Mouse (Mus musculus) bone marrow macrophage, adult 2 months (primary cell): ENCODE data around the gene Mrap2. TPM values are rescaled to one million over a fixed set of nuclear protein-coding genes. Genes with fewer than 3 reads are reported as not detected.

Experiments used
- H3K27ac ChIP-seq: 2 replicates; pipeline ENCODE4 v1.5.1; 2012; ENCODE audit warnings: low read depth, low read length; ENCODE audit not compliant: insufficient read depth
- H3K4me1 ChIP-seq: 2 replicates; pipeline ENCODE4 v1.6.1; 2012; ENCODE audit warnings: low read length; ENCODE audit not compliant: control insufficient read depth, insufficient read depth
- H3K4me3 ChIP-seq: 2 replicates; pipeline ENCODE4 v1.5.1; 2012; ENCODE audit warnings: mild to moderate bottlenecking, low read length, moderate library complexity; ENCODE audit not compliant: insufficient read depth
- CTCF ChIP-seq: IDR thresholded peaks from 2 replicates; pipeline ENCODE4 v1.5.1; 2012; ENCODE audit warnings: low read depth, mild to moderate bottlenecking, low read length, moderate library complexity
- POLR2A ChIP-seq: IDR thresholded peaks from 2 replicates; pipeline ENCODE4 v1.6.1; 2012; ENCODE audit warnings: mild to moderate bottlenecking, low read depth, low read length, borderline replicate concordance
- polyA plus RNA-seq: library from polyadenylated mRNA; stranded (reverse); fragments of >200 nt; gene quantifications from 2 replicates; pipeline ENCODE4 v1.2.4, GENCODE M21; 2012; ENCODE audit not compliant: missing spikeins, insufficient read depth, insufficient read length

The Mrap2 gene
- polyA plus RNA-seq, 1 experiment: not detected

- H3K27ac ChIP-seq: peak overlapping the region; percentile 85
- peaks cover 19% of the 10 kb centered on the region for H3K4me1 ChIP-seq
- TF ChIP-seq POLR2A: no peak
- TF ChIP-seq CTCF: no peak
- H3K4me3 ChIP-seq: no peak overlapping the region
Observed at GRCm38 (mm10) chr9:87170891-87171290, 26.8 kb downstream of the Mrap2 start.

DNA sequence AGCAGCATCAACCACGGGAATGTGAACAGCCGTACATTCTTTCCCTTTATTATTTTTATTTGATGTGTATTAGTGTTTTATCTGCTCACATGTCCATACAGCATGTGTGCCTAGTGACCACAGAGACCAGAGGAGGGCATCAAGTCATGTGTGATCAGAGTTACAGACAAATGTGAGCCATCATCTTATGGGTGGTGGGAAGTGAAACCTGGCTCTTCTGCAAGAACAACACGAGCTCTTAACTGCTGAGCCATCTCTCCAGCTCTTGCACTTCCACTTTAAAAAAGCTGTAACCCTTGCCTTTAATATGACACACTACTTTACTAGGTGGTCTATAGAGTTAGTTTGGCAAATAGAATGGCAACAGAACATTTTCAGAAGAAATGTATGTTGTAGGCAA is 27.4 kb downstream of the Mrap2 start:
- peaks cover 19% of the 10 kb centered on the region for H3K4me1 ChIP-seq
- H3K27ac ChIP-seq: peak overlapping the region; percentile 85
- TF ChIP-seq CTCF (no peak), POLR2A (no peak)
- no peak overlapping the region for H3K4me3 ChIP-seq

DNA sequence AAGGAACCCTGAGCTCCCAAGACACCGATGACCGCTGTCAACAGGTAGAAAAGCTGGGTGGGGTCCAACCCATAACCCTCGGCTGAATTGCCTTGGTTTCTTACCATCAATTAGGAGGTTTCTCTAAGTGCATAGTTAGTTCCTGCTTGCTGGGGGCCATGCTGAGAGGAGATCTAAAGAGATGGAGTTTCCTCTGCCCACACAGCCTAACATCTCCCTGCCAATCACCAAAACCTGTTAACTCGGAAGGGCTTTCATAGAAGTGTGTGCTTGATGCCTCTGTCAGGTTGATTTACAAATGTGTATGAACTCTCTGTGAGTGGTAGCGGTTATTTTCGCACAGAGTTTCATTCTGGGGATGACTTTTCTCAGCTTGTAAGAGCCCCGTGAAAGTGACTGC is 34.4 kb downstream of the Mrap2 start:
- no peak overlapping the region for H3K4me3 ChIP-seq
- H3K27ac ChIP-seq: no peak overlapping the region
- no peak for TF ChIP-seq CTCF
- TF ChIP-seq POLR2A: no peak
- H3K4me1 ChIP-seq: no peaks in the 10 kb centered on the region

DNA sequence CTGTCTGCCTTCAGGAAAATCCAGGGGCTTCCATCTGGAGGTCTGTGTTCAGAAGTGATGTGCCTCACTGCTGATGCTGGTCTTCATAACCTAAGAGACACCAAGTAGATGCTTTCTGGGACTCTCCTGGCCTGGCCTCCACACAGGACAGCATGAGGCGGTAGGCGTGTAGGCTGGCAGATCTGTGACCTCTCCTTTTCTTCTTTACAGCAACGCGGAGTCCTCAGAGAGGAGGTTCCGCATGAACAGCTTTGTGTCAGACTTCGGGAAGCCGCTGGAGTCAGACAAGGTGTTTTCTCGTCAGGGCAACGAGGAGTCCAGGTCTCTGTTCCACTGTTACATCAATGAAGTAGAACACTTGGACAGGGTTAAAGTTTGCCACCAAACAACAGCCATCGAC is 38.1 kb downstream of the Mrap2 start:
- no peak overlapping the region for H3K4me3 ChIP-seq
- no peak overlapping the region for H3K27ac ChIP-seq
- no peaks in the 10 kb centered on the region for H3K4me1 ChIP-seq
- TF ChIP-seq POLR2A (no peak), CTCF (no peak)

DNA sequence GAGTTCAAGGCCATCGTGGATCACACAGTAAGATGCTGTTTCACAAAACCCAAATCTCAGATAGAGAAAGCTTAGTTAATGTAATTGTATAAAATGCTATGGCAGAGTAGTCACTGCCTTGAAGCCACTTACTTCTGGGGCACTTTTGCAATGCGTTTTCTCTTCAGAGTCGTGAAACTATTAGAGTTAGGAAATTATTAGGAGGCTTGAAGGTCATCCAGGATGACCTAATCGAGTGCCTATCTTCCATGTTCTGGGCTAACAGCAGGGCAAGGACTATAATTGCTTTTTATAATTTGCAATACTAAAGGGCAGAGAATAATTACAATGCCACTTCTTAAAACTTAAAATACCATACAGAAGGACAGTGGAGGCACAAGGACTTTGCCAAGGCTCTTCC is 43.2 kb downstream of the Mrap2 start:
- TF ChIP-seq POLR2A (no peak), CTCF (no peak)
- no peak overlapping the region for H3K4me3 ChIP-seq
- no peak overlapping the region for H3K27ac ChIP-seq
- no peaks in the 10 kb centered on the region for H3K4me1 ChIP-seq

- TF ChIP-seq CTCF (no peak), POLR2A (no peak)
- Histone ChIP-seq H3K27ac (no peak overlapping the region), H3K4me1 (no peaks in the 10 kb centered on the region), H3K4me3 (no peak overlapping the region)
Observed at GRCm38 (mm10) chr9:87193721-87194120, 49.6 kb downstream of the Mrap2 start.

DNA sequence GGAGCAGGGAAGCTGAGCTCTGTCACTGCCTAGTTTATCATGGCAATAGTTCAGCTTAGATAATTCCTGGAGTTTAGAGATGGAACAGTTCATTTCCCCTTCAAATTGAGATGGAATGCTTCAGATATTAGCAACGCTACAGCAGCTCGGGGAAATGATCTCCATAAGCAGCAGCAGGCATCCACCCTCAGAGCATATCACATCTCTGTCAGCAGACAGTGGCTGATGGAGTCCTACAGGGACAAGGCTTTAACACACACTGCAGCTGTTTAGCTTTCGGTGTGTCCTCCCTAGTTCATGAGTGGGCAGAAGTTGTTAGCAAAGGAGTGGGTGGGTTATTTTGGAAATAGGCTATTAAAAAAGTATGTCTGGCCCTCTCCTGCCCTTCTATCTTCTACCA is 53.2 kb downstream of the Mrap2 start:
- no peak for TF ChIP-seq POLR2A
- TF ChIP-seq CTCF: no peak
- Histone ChIP-seq H3K27ac (no peak overlapping the region), H3K4me3 (no peak overlapping the region), H3K4me1 (no peaks in the 10 kb centered on the region)

DNA sequence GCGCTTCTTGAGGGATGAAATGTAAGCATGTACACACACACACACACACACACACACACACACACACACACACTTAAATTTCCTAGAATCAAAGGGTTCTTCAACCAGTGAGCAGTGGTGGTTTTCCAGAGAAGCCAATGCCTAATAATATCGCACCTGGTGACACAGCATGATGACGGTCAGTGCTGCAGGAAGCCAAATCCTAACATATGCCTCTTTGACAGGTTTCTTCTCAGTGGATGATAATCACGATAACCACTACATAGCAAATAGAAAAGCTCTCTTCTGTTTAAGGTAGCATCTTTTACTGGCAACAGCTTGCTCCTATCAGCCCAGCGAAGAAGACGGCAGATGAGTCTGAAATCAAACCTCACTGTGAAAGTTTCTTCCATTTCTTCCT is 53.9 kb downstream of the Mrap2 start:
- no peaks in the 10 kb centered on the region for H3K4me1 ChIP-seq
- H3K27ac ChIP-seq: no peak overlapping the region
- TF ChIP-seq CTCF: no peak
- TF ChIP-seq POLR2A: no peak
- no peak overlapping the region for H3K4me3 ChIP-seq

- TF ChIP-seq CTCF (no peak), POLR2A (no peak)
- no peak overlapping the region for H3K4me3 ChIP-seq
- H3K27ac ChIP-seq: no peak overlapping the region
Observed at GRCm38 (mm10) chr9:87200426-87200825, 56.3 kb downstream of the Mrap2 start.

GRCm38 (mm10) chr9:87200919-87201318 is 56.8 kb downstream of the Mrap2 start:
- TF ChIP-seq CTCF (no peak), POLR2A (no peak)
- H3K4me1 ChIP-seq: no peaks in the 10 kb centered on the region
- H3K4me3 ChIP-seq: no peak overlapping the region
- no peak overlapping the region for H3K27ac ChIP-seq

More at GRCm38 (mm10) chr9:87200426-87200825, 56.3 kb downstream of the Mrap2 start:
- no peaks in the 10 kb centered on the region for H3K4me1 ChIP-seq

DNA sequence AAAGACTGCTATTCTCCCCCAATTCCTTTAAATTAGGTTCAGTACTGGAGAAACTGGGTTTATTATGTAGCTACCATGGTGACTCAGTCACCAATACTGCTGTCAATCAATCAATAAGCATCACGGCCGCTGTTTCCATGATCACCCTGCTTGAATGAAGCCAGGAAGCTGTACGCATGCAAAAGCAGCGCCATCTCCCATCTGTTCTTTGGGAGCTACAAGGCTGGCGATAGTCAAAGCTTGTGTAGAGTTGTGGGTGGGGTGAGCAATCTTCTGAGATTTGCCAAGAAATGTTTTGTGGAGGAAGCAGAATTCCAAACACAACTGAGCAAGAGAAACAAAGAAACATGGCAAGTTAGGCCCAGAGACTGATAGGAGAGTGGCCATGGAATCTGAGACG is 58.3 kb downstream of the Mrap2 start:
- no peak for TF ChIP-seq POLR2A
- no peak for TF ChIP-seq CTCF
- Histone ChIP-seq H3K27ac (no peak overlapping the region), H3K4me1 (no peaks in the 10 kb centered on the region), H3K4me3 (no peak overlapping the region)
